Mouse (Mus musculus) cortical plate, adult 2 months (tissue): Measurements from ENCODE around the gene Smim13. TPM values are rescaled to one million over a fixed set of nuclear protein-coding genes. Genes with fewer than 3 reads are reported as not detected.
"Not testable (repeated sequence)": the region's sequence is repeated elsewhere in the genome, so short reads cannot be mapped to it uniquely, and the experiment has no call there.

Experiments used
- H3K27ac ChIP-seq: fragments of 200-500 bp; 2 replicates; pipeline ENCODE4 v1.5.1; 2012; ENCODE audit warnings: low read length, control low read depth, inconsistent platforms; ENCODE audit not compliant: insufficient read depth
- H3K4me1 ChIP-seq: fragments of 200-500 bp; 2 replicates; pipeline ENCODE4 v1.6.1; 2011; ENCODE audit warnings: low read length; ENCODE audit not compliant: control insufficient read depth, insufficient read depth
- H3K4me3 ChIP-seq: fragments of 200-500 bp; 2 replicates; pipeline ENCODE4 v1.5.1; 2011; ENCODE audit warnings: mild to moderate bottlenecking, low read length, control low read depth; ENCODE audit not compliant: insufficient read depth
- CTCF ChIP-seq: fragments of 200-500 bp; IDR thresholded peaks from 2 replicates; pipeline ENCODE4 v1.5.1; 2011; ENCODE audit warnings: mild to moderate bottlenecking, control low read depth, low read length; ENCODE audit not compliant: insufficient read depth; ENCODE audit errors: extremely low read depth
- POLR2A ChIP-seq: fragments of 200-500 bp; IDR thresholded peaks from 2 replicates; pipeline ENCODE4 v1.6.1; 2011; ENCODE audit warnings: mild to moderate bottlenecking, low read length, control low read depth; ENCODE audit not compliant: insufficient read depth; ENCODE audit errors: extremely low read depth
- polyA plus RNA-seq: library from polyadenylated mRNA; depleted of rRNA; stranded (reverse); fragments of >200 nt; gene quantifications from 2 replicates; pipeline ENCODE4 v1.2.3, GENCODE M21; 2012; rRNA removed

Smim13 gene
- polyA plus RNA-seq = 121 and 125 TPM in 2 replicates

DNA sequence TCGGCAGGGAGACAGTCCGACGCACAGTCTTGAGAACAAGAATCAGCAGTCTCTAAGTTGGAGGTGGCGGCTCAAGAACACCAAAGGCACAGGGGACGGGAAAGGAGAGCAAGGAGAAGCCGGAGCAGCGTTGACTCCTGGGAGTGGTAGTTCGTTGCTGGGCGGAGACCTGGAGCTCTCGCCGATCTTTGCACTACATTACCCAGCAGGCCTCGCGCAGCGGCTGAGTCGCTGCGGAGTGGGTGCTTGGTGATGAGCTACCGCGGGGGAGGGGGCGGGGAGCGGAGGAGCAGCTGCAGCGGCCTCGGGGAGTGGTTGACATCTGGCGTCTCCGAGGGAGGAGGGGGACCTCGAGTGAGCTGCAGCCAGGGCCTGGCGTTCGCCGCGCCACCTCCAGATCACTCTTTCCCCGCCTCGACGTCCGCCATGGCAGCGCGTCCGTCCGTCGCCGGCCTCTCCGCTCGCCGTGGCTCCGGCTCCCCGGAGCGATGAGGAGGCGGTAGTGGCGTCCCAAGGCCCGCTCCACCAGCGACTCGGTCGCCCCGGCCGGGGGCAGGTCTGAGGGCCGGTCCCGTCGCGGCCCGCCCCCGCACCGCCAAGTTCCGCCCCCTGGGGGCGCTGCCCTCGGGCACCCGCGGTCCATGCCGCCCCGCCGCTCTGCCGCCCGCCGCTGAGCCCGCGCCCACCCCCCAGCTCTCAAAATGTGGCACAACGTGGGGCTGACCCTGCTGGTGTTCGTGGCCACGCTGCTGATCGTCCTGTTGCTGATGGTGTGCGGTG is at the start of gene Smim13:
Gene Smim13, plus strand, starts transcription at position 307 of the 780 bp plus-strand sequence.
- TF ChIP-seq POLR2A (peak; percentile 89), CTCF (no peak)
- Histone ChIP-seq H3K27ac (peak within 1 kb of the TSS; percentile 97), H3K4me3 (peak within 1 kb of the TSS; percentile 97), H3K4me1 (no peaks in the 10 kb centered on the region; the same call in 1 of the 2 replicates)

DNA sequence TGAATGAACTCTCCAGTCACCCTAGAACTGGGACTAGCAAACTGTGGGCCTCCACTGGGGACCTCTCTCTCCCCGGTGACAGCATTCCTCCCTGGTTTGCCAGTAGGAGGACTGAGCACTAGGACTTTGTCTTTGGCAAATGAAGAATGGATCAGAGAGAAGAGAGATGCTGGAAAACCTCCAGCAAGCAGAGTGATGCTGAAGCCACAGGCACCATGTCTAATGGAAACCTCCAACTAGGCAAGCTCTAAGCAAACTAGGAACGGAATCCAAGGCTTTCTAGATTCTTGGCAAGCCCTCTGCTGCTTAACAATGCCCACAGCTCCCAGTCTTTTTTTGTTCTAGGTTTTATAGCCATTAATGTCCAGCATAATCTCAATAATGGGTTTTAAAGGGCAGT is 48.8 kb upstream of the Smim13 start:
- no peak overlapping the region for H3K4me3 ChIP-seq
- H3K27ac ChIP-seq = no peak overlapping the region
- no peaks in the 10 kb centered on the region; the same call in 1 of the 2 replicates for H3K4me1 ChIP-seq
- TF ChIP-seq POLR2A = no peak
- no peak for TF ChIP-seq CTCF

GRCm38 (mm10) chr13:41203289-41203688 is 46.4 kb upstream of the Smim13 start:
- H3K27ac ChIP-seq = no peak overlapping the region
- TF ChIP-seq POLR2A (no peak), CTCF (no peak)
- no peaks in the 10 kb centered on the region; the same call in 1 of the 2 replicates for H3K4me1 ChIP-seq
- no peak overlapping the region for H3K4me3 ChIP-seq

DNA sequence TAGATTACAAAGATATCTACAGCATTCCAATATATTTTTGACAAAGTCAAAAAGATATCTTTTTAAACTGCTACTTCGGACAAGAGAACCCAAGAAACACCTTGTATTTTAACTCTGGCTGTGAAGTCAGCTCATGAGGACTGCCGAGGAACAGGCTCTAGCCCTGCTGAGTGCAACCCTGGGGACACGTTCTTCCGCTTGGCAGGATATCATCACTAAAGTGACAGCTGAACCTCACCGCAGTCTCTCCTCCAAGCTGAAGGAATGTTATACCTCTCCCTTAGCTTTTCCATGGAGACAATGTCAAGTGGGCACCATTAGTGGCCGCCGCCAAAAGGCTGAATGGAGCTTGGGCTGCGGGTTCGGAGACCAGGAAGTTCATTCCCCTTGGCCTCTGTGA is 46.0 kb upstream of the Smim13 start:
- Histone ChIP-seq H3K4me1 (no peaks in the 10 kb centered on the region; the same call in 1 of the 2 replicates), H3K4me3 (no peak overlapping the region), H3K27ac (no peak overlapping the region)
- TF ChIP-seq POLR2A = no peak
- TF ChIP-seq CTCF = no peak

DNA sequence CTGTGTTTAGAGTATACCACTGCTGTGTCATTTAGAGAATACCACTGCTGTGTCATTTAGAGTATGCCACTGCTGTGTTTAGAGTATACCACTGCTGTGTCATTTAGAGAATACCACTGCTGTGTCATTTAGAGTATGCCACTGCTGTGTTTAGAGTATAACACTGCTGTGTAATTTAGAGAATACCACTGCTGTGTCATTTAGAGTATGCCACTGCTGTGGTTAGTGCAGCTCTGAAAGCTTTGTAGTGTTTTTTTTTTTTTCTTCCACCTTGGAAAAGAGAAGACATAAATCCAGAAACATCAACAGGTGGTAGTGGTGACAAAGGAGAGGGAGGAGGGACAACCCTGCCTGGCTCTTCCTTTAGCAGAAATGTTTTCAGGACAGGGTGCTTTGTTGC is 44.1 kb upstream of the Smim13 start:
- H3K4me1 ChIP-seq, H3K27ac ChIP-seq, H3K4me3 ChIP-seq: not testable (repeated sequence)

GRCm38 (mm10) chr13:41206241-41206640 is 43.4 kb upstream of the Smim13 start:
- no peak overlapping the region for H3K4me3 ChIP-seq
- no peaks in the 10 kb centered on the region; the same call in 1 of the 2 replicates for H3K4me1 ChIP-seq
- TF ChIP-seq CTCF = no peak
- no peak overlapping the region for H3K27ac ChIP-seq

- no peak overlapping the region for H3K4me3 ChIP-seq
- no peak for TF ChIP-seq CTCF
- no peak for TF ChIP-seq POLR2A
- H3K27ac ChIP-seq = no peak overlapping the region
- no peaks in the 10 kb centered on the region for H3K4me1 ChIP-seq
Observed at GRCm38 (mm10) chr13:41211276-41211675, 38.4 kb upstream of the Smim13 start.

GRCm38 (mm10) chr13:41212558-41213322 is 36.9 kb upstream of the Smim13 start:
- H3K4me1 ChIP-seq = no peaks in the 10 kb centered on the region
- H3K4me3 ChIP-seq = no peak overlapping the region
- no peak for TF ChIP-seq POLR2A
- H3K27ac ChIP-seq = no peak overlapping the region

- no peak for TF ChIP-seq CTCF
- no peak for TF ChIP-seq POLR2A
- no peak overlapping the region for H3K27ac ChIP-seq
- no peak overlapping the region for H3K4me3 ChIP-seq
- no peaks in the 10 kb centered on the region; the same call in 1 of the 2 replicates for H3K4me1 ChIP-seq
Observed at GRCm38 (mm10) chr13:41215669-41216068, 34.0 kb upstream of the Smim13 start.

DNA sequence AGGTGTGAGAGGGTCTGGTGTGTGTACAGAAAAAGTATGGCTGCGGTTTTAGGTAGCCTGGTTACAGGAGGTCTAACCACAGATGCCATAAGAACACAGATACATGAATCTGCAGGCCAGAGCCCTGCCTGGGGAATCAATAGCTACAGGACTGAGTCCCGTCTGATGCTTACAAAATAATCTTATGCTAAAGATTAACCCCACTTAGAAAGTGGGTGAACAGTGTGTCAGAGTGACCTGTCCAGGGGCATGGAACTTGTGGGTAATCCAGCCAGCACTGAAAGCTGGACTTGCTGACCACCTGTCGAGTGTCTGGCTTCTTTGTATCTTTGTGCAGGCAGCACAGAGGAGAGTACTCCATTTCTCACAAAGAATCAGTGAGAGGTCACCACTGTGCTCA is 33.4 kb upstream of the Smim13 start:
- TF ChIP-seq CTCF = no peak
- no peak for TF ChIP-seq POLR2A

More for the DNA sequence above, 33.4 kb upstream of the Smim13 start:
- Histone ChIP-seq H3K27ac (no peak overlapping the region), H3K4me3 (no peak overlapping the region), H3K4me1 (no peaks in the 10 kb centered on the region; the same call in 1 of the 2 replicates)
